Mouse (Mus musculus): ENCODE data around the gene Sdr16c6.

The Sdr16c6 gene

GRCm38 (mm10) chr4:4077372-4077771 lies at the start of gene Sdr16c6:
Sdr16c6 (minus strand) TSS chr4:4077522.
- no peak for DNase-seq (ENCODE audit: low read depth, low spot score)

- no peak for DNase-seq (ENCODE audit: low read depth, low spot score)
Observed at GRCm38 (mm10) chr4:4080180-4080579, 2.9 kb upstream of the Sdr16c6 start.

DNA sequence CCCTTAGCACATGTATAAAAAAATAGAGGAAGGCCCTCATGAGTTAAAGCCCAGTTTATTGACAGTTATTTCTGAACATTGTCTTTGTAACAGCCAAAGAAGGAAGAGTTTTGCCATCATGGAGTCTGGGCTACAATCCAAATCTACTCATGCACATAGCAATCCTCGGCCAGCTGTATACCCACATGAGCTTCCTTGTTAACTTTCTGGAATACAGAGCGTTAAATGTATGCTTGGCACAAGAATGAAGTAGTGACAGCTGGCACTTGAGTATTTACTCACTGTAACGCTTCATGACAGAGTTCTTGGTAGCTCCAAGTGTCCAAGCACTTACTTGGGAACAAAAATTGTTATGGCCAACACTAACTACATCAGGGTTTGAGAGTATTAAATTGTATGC lies 1.8 kb upstream of the Sdr16c6 start:
- no peak for DNase-seq (ENCODE audit: low read depth, low spot score)

GRCm38 (mm10) chr4:4076001-4076400 lies 1.3 kb downstream of the Sdr16c6 start:
- DNase-seq (ENCODE audit: low read depth, low spot score) = no peak

All from forelimb bud, embryonic 11.5 days (tissue).